Mouse (Mus musculus): ENCODE results near the gene Clmp. TPM values are rescaled to one million over a fixed set of nuclear protein-coding genes. Genes with fewer than 3 reads are reported as not detected.

Gene Clmp
- polyA plus RNA-seq, 1 experiment from 2014 or later, result 0.75 TPM

- 64% methylated on average over 5 of the region's 5 CpGs for WGBS (ENCODE audit: insufficient replicate concordance)
- Histone ChIP-seq H3K9ac (no peak overlapping the region), H3K36me3 (replicated peaks) (no peaks in the 10 kb centered on the region), H3K4me1 (replicated peaks) (no peaks in the 10 kb centered on the region), H3K4me3 (replicated peaks) (no peak overlapping the region), H3K9me3 (replicated peaks) (no peaks in the 10 kb centered on the region), H3K27ac (replicated peaks) (no peak overlapping the region), H3K27me3 (peaks cover 4% of the 10 kb centered on the region; the same call in 1 of the 2 replicates), H3K4me2 (no peak overlapping the region)
- ATAC-seq (ENCODE audit: insufficient read depth), result no peak
These were observed 8.0 kb downstream of the Clmp start for GRCm38 (mm10) chr9:40693768-40694167.

- Histone ChIP-seq H3K4me3 (replicated peaks) (no peak overlapping the region), H3K9ac (no peak overlapping the region), H3K27ac (replicated peaks) (no peak overlapping the region), H3K27me3 (0 out of 2 replicates have a peak, but pooled peaks cover under 1% of the 10 kb centered on the region), H3K4me2 (no peak overlapping the region), H3K36me3 (replicated peaks) (no peaks in the 10 kb centered on the region), H3K9me3 (replicated peaks) (no peaks in the 10 kb centered on the region), H3K4me1 (replicated peaks) (no peaks in the 10 kb centered on the region)
- 76% methylated on average over 12 of the region's 12 CpGs for WGBS (ENCODE audit: insufficient replicate concordance)
- no peak for ATAC-seq (ENCODE audit: insufficient read depth)
These were observed 8.5 kb downstream of the Clmp start for GRCm38 (mm10) chr9:40694284-40694683.

GRCm38 (mm10) chr9:40696086-40696485 lies 10.3 kb downstream of the Clmp start:
- Histone ChIP-seq H3K27ac (replicated peaks) (no peak overlapping the region), H3K27me3 (no peaks in the 10 kb centered on the region), H3K9ac (no peak overlapping the region), H3K4me2 (no peak overlapping the region), H3K4me1 (replicated peaks) (no peaks in the 10 kb centered on the region), H3K36me3 (replicated peaks) (no peaks in the 10 kb centered on the region), H3K4me3 (replicated peaks) (no peak overlapping the region), H3K9me3 (replicated peaks) (no peaks in the 10 kb centered on the region)
- no peak for ATAC-seq (ENCODE audit: insufficient read depth)
- WGBS (ENCODE audit: insufficient replicate concordance), result 56% methylated on average over 4 of the region's 4 CpGs

- WGBS (ENCODE audit: insufficient replicate concordance), result 61% methylated on average over 3 of the region's 3 CpGs
- Histone ChIP-seq H3K9me3 (replicated peaks) (no peaks in the 10 kb centered on the region), H3K27ac (replicated peaks) (no peak overlapping the region), H3K4me3 (replicated peaks) (no peak overlapping the region), H3K9ac (no peak overlapping the region), H3K4me2 (no peak overlapping the region), H3K27me3 (no peaks in the 10 kb centered on the region), H3K36me3 (replicated peaks) (no peaks in the 10 kb centered on the region), H3K4me1 (replicated peaks) (no peaks in the 10 kb centered on the region)
- no peak for ATAC-seq (ENCODE audit: insufficient read depth)
These were observed 13.4 kb downstream of the Clmp start for GRCm38 (mm10) chr9:40699194-40699593.

GRCm38 (mm10) chr9:40700253-40700652 lies 14.5 kb downstream of the Clmp start:
- Histone ChIP-seq H3K4me1 (replicated peaks) (no peaks in the 10 kb centered on the region), H3K4me2 (no peak overlapping the region), H3K4me3 (replicated peaks) (no peak overlapping the region), H3K9me3 (replicated peaks) (no peaks in the 10 kb centered on the region), H3K9ac (no peak overlapping the region), H3K27ac (replicated peaks) (no peak overlapping the region), H3K36me3 (replicated peaks) (no peaks in the 10 kb centered on the region), H3K27me3 (no peaks in the 10 kb centered on the region)
- no peak for ATAC-seq (ENCODE audit: insufficient read depth)
- WGBS (ENCODE audit: insufficient replicate concordance), result 58% methylated on average over 5 of the region's 5 CpGs

GRCm38 (mm10) chr9:40704364-40705276 lies 18.9 kb downstream of the Clmp start:
- no peaks in the 10 kb centered on the region for H3K4me1 ChIP-seq (replicated peaks)
- no peak overlapping the region for H3K27ac ChIP-seq (replicated peaks)
- no peak overlapping the region for H3K4me2 ChIP-seq
- WGBS (ENCODE audit: insufficient replicate concordance), result 33% methylated on average over 10 of the region's 10 CpGs
- no peaks in the 10 kb centered on the region for H3K27me3 ChIP-seq
- ATAC-seq (ENCODE audit: insufficient read depth), result no peak
- H3K36me3 ChIP-seq (replicated peaks), result no peaks in the 10 kb centered on the region
- no peak overlapping the region for H3K9ac ChIP-seq
- H3K4me3 ChIP-seq (replicated peaks), result no peak overlapping the region
- no peaks in the 10 kb centered on the region for H3K9me3 ChIP-seq (replicated peaks)

GRCm38 (mm10) chr9:40708448-40709140 lies 22.8 kb downstream of the Clmp start:
- H3K4me1 ChIP-seq (replicated peaks), result 0 out of 2 replicates have a peak, but pooled peaks cover 7% of the 10 kb centered on the region
- no peak overlapping the region for H3K4me3 ChIP-seq (replicated peaks)
- no peak for ATAC-seq (ENCODE audit: insufficient read depth)
- H3K36me3 ChIP-seq (replicated peaks), result no peaks in the 10 kb centered on the region
- H3K27me3 ChIP-seq, result no peaks in the 10 kb centered on the region
- no peak overlapping the region for H3K4me2 ChIP-seq
- no peak overlapping the region for H3K27ac ChIP-seq (replicated peaks)
- 61% methylated on average over 12 of the region's 12 CpGs for WGBS (ENCODE audit: insufficient replicate concordance)
- H3K9me3 ChIP-seq (replicated peaks), result no peaks in the 10 kb centered on the region
- no peak overlapping the region for H3K9ac ChIP-seq

GRCm38 (mm10) chr9:40709141-40709537 lies 23.4 kb downstream of the Clmp start:
- no peaks in the 10 kb centered on the region for H3K27me3 ChIP-seq
- no peak overlapping the region for H3K4me2 ChIP-seq
- H3K27ac ChIP-seq (replicated peaks), result no peak overlapping the region
- 59% methylated on average over 7 of the region's 7 CpGs for WGBS (ENCODE audit: insufficient replicate concordance)
- H3K36me3 ChIP-seq (replicated peaks), result no peaks in the 10 kb centered on the region
- no peak for ATAC-seq (ENCODE audit: insufficient read depth)
- no peak overlapping the region for H3K4me3 ChIP-seq (replicated peaks)
- H3K9ac ChIP-seq, result no peak overlapping the region
- H3K9me3 ChIP-seq (replicated peaks), result no peaks in the 10 kb centered on the region
- 0 out of 2 replicates have a peak, but pooled peaks cover 7% of the 10 kb centered on the region for H3K4me1 ChIP-seq (replicated peaks)

- no peak for ATAC-seq (ENCODE audit: insufficient read depth)
- Histone ChIP-seq H3K9me3 (replicated peaks) (no peaks in the 10 kb centered on the region), H3K4me1 (replicated peaks) (0 out of 2 replicates have a peak, but pooled peaks cover 7% of the 10 kb centered on the region), H3K27me3 (no peaks in the 10 kb centered on the region), H3K4me3 (replicated peaks) (no peak overlapping the region), H3K4me2 (no peak overlapping the region), H3K36me3 (replicated peaks) (no peaks in the 10 kb centered on the region), H3K27ac (replicated peaks) (no peak overlapping the region), H3K9ac (no peak overlapping the region)
- 59% methylated on average over 3 of the region's 3 CpGs for WGBS (ENCODE audit: insufficient replicate concordance)
These were observed 23.8 kb downstream of the Clmp start for GRCm38 (mm10) chr9:40709587-40709986.

- Histone ChIP-seq H3K9me3 (replicated peaks) (no peaks in the 10 kb centered on the region), H3K36me3 (replicated peaks) (no peaks in the 10 kb centered on the region), H3K27me3 (no peaks in the 10 kb centered on the region), H3K27ac (replicated peaks) (no peak overlapping the region), H3K4me1 (replicated peaks) (0 out of 2 replicates have a peak, but pooled peaks cover 7% of the 10 kb centered on the region), H3K4me2 (no peak overlapping the region), H3K9ac (no peak overlapping the region), H3K4me3 (replicated peaks) (no peak overlapping the region)
- no peak for ATAC-seq (ENCODE audit: insufficient read depth)
- 20% methylated on average over 3 of the region's 3 CpGs for WGBS (ENCODE audit: insufficient replicate concordance)
These were observed 24.2 kb downstream of the Clmp start for GRCm38 (mm10) chr9:40709991-40710390.

GRCm38 (mm10) chr9:40711654-40712053 lies 25.9 kb downstream of the Clmp start:
- H3K9me3 ChIP-seq (replicated peaks), result no peaks in the 10 kb centered on the region
- WGBS (ENCODE audit: insufficient replicate concordance), result 50% methylated on average over 4 of the region's 4 CpGs
- H3K4me2 ChIP-seq, result no peak overlapping the region
- ATAC-seq (ENCODE audit: insufficient read depth), result no peak
- H3K36me3 ChIP-seq (replicated peaks), result no peaks in the 10 kb centered on the region
- no peak overlapping the region for H3K4me3 ChIP-seq (replicated peaks)
- 0 out of 2 replicates have a peak, but pooled peaks cover 7% of the 10 kb centered on the region for H3K4me1 ChIP-seq (replicated peaks)
- no peak overlapping the region for H3K9ac ChIP-seq
- no peak overlapping the region for H3K27ac ChIP-seq (replicated peaks)
- H3K27me3 ChIP-seq, result no peaks in the 10 kb centered on the region
